ENCODE assay signal across 9 mouse cellular contexts in the genomic region with DNA sequence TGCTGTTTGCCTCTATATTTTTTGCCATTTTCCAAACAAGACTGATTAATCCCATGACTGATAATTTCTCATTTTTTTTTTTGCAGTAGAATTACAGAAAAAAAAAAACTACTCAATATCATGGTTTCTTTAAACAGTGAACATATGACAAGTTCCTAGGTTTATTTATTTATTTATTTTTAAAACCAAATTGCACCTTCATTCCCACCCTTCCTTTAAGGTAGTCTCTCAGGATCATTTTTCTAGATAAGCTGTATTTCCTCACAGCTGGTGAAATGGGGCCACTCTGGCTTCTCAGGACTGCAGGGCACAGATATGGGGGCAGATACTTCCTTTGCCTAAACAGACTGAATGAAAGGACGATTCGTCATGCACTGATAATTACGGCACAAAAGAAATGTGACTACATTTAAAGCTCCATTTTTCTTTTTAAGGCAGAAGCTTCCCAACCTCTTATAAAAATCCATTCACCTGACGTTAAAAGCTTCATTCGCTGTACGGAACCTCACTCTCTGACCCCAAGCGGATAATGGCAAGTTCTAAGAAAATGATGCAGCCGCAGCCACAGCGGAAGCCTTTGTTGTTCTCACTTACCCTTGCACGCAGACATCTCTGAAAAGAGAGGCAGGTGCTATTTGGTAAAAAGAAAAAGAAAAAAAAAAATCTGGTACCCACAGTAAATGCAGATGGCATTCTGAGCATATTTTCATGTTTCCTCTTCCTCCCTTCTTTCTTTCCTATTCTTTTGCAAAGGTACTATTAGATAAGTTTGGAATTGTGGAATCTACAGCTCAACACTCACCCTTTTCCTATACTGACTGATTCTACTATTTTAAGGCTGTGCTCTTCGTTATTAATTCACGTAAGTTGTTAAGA.
DNase-seq lines count a peak whose midpoint lies in the region; ATAC-seq and TF ChIP-seq lines count a peak whose summit lies in the region.
"Had no signal": no experiment of that assay in that cellular context is flagged by ENCODE, and none has a peak within 500 bp of the region (broad histone marks: within the 10 kb centered on the region; RNA-seq: fewer than 3 reads in every experiment).

No protein-coding gene starts in this region.

- no peaks in the 10 kb centered on the region for H3K36me3 ChIP-seq in intestine, embryonic 16.5 days (ENCODE audit: control insufficient read depth, insufficient read depth, low read length)
- no peaks in the 10 kb centered on the region for H3K36me3 ChIP-seq in intestine, embryonic 15.5 days
- H3K36me3 ChIP-seq in liver, embryonic 13.5 days: no peaks in the 10 kb centered on the region
- no peaks in the 10 kb centered on the region for H3K36me3 ChIP-seq in stomach, postnatal 0 days (ENCODE audit: control insufficient read depth, insufficient read depth, low read length)

- no peak overlapping the region for H3K27ac ChIP-seq in intestine, embryonic 16.5 days (ENCODE audit: low read length)
- H3K27ac ChIP-seq in intestine, embryonic 15.5 days: no peak overlapping the region
- no peak overlapping the region for H3K27ac ChIP-seq in liver, embryonic 13.5 days
- H3K27ac ChIP-seq in stomach, postnatal 0 days (replicated peaks): no peak overlapping the region

- ATAC-seq in intestine, embryonic 16.5 days: no peak
- ATAC-seq in intestine, embryonic 15.5 days: no peak
- peak; percentile 81 for ATAC-seq in liver, embryonic 13.5 days (ENCODE audit: low read depth)
- ATAC-seq in stomach, postnatal 0 days (ENCODE audit: low FRiP score, low TSS enrichment): no peak

- H3K4me1 ChIP-seq in intestine, embryonic 16.5 days (ENCODE audit: control insufficient read depth, insufficient read depth, low read length): no peaks in the 10 kb centered on the region
- H3K4me1 ChIP-seq in intestine, embryonic 15.5 days (replicated peaks): no peaks in the 10 kb centered on the region
- peaks cover 22% of the 10 kb centered on the region for H3K4me1 ChIP-seq in liver, embryonic 13.5 days (replicated peaks)
- no peaks in the 10 kb centered on the region for H3K4me1 ChIP-seq in stomach, postnatal 0 days (replicated peaks; ENCODE audit: control insufficient read depth, insufficient read depth)

- no peak for TF ChIP-seq EP300 in stomach, postnatal 0 days (optimal IDR thresholded peaks at IDR 0.05)

- no peaks in the 10 kb centered on the region for H3K27me3 ChIP-seq in intestine, embryonic 16.5 days (replicated peaks; ENCODE audit: control insufficient read depth, insufficient read depth, low read length)
- no peaks in the 10 kb centered on the region for H3K27me3 ChIP-seq in intestine, embryonic 15.5 days (replicated peaks)
- H3K27me3 ChIP-seq in liver, embryonic 13.5 days: no peaks in the 10 kb centered on the region
- no peaks in the 10 kb centered on the region for H3K27me3 ChIP-seq in stomach, postnatal 0 days (ENCODE audit: control insufficient read depth, insufficient read depth, low read length)

- no peak overlapping the region for H3K9ac ChIP-seq in intestine, embryonic 16.5 days (ENCODE audit: low read depth, low read length)
- no peak overlapping the region for H3K9ac ChIP-seq in intestine, embryonic 15.5 days
- H3K9ac ChIP-seq in liver, embryonic 13.5 days: no peak overlapping the region
- H3K9ac ChIP-seq in stomach, postnatal 0 days (ENCODE audit: low read length): no peak overlapping the region

- no peak overlapping the region for H3K4me3 ChIP-seq in intestine, embryonic 16.5 days (ENCODE audit: low read length)
- H3K4me3 ChIP-seq in intestine, embryonic 15.5 days (replicated peaks): no peak overlapping the region
- 0 out of 2 replicates have a peak overlapping the region, but pooled peaks have one; percentile 1 for H3K4me3 ChIP-seq in liver, embryonic 13.5 days (replicated peaks)
- H3K4me3 ChIP-seq in stomach, postnatal 0 days (ENCODE audit: low read depth, low read length): no peak overlapping the region
- H3K4me3 ChIP-seq: myocyte had no signal

- DNase-seq in embryo, embryonic 9.5 days (ENCODE audit: extremely low spot score): peak; percentile 20
- peak; percentile 35 for DNase-seq in liver, embryonic 13.5 days
- DNase-seq in retina, postnatal 1 day: peak; percentile 48
- DNase-seq in gastrocnemius, postnatal 10 days: no peak
- no peak for DNase-seq in frontal cortex, postnatal 25 days (ENCODE audit: low spot score in 2 of 2)
- no peak for DNase-seq in stomach, postnatal 0 days (ENCODE audit: low spot score)

- TF ChIP-seq CTCF in stomach, postnatal 0 days (IDR thresholded peaks at IDR 0.05; ENCODE audit: low read depth): no peak

- 0 out of 2 replicates have a peak overlapping the region, but pooled peaks have one; percentile 0 for H3K4me2 ChIP-seq in intestine, embryonic 16.5 days (ENCODE audit: low read depth, low read length)
- no peak overlapping the region; the same call in 1 of the 2 replicates for H3K4me2 ChIP-seq in intestine, embryonic 15.5 days (replicated peaks)
- peak overlapping the region; percentile 39 for H3K4me2 ChIP-seq in liver, embryonic 13.5 days
- H3K4me2 ChIP-seq in stomach, postnatal 0 days (replicated peaks; ENCODE audit: low read depth): no peak overlapping the region

- H3K9me3 ChIP-seq in intestine, embryonic 16.5 days (ENCODE audit: control insufficient read depth, low read length): no peaks in the 10 kb centered on the region
- no peaks in the 10 kb centered on the region for H3K9me3 ChIP-seq in intestine, embryonic 15.5 days
- no peaks in the 10 kb centered on the region for H3K9me3 ChIP-seq in liver, embryonic 13.5 days (replicated peaks)
- no peaks in the 10 kb centered on the region for H3K9me3 ChIP-seq in stomach, postnatal 0 days (ENCODE audit: control insufficient read depth, low read length)

- 53% methylated on average over 12 of the region's 12 CpGs for WGBS in intestine, embryonic 16.5 days
- WGBS in intestine, embryonic 15.5 days: 53% methylated on average over 12 of the region's 12 CpGs
- WGBS in liver, embryonic 13.5 days (ENCODE audit: insufficient replicate concordance): 39% methylated on average over 12 of the region's 12 CpGs
- WGBS in stomach, postnatal 0 days: 46% methylated on average over 12 of the region's 12 CpGs

Comparison
In these comparisons a context has a peak if more than half of its experiments do, and no peak if none do; other contexts are left out.
1. H3K4me2 ChIP-seq: peak in intestine, embryonic 16.5 days (single experiment) and liver, embryonic 13.5 days (single experiment); none in intestine, embryonic 15.5 days (single experiment) and stomach, postnatal 0 days (single experiment).
2. DNase-seq: peak in embryo, embryonic 9.5 days (single experiment), liver, embryonic 13.5 days (single experiment) and retina, postnatal 1 day (single experiment); none in gastrocnemius, postnatal 10 days (single experiment), frontal cortex, postnatal 25 days (0 of 2) and stomach, postnatal 0 days (single experiment).